Mouse (Mus musculus): ENCODE results near the gene Fam229b.

DNA sequence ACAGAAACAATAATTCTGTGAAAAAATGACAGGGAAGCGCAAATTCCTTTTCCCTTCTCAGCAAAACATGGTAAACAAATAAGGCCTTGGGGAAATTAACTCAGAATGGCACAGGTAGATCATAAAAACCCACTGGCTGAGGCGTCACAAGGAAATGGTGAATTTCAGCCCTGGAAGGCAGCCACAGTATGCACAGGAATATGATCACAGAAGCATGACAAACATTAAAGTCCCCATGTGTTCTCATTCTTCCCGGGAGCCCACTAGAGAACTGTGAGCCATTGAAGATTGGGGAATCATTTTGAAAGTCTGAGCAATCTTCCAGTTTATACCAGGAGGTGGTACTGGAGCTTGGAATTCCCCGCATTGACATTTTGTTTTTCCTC, 24.2 kb downstream of the Fam229b start:
- TF ChIP-seq CTCF (IDR thresholded peaks at IDR 0.05; ENCODE audit: extremely low read depth, insufficient read depth, low read length), result no peak
- no peak for TF ChIP-seq POLR2A (IDR thresholded peaks at IDR 0.05; ENCODE audit: extremely low read depth, insufficient read depth, low read length)

Data from cortical plate, adult 2 months (tissue).